9 mouse cellular contexts compared by ENCODE assay signal in genomic region chr8:104042434-104042833, GRCm38 (mm10). TPM values are rescaled to one million over a fixed set of nuclear protein-coding genes. Genes with fewer than 3 reads are reported as not detected.
DNase-seq lines count a peak whose midpoint lies in the region; ATAC-seq and TF ChIP-seq lines count a peak whose summit lies in the region.
"Had no signal": no experiment of that assay in that cellular context is flagged by ENCODE, and none has a peak within 500 bp of the region (broad histone marks: within the 10 kb centered on the region; RNA-seq: fewer than 3 reads in every experiment).

No protein-coding gene starts in this region.

- TF ChIP-seq CTCF in left cerebral cortex, adult 2 months (IDR thresholded peaks at IDR 0.05), result no peak

- peaks cover 9% of the 10 kb centered on the region for H3K4me1 ChIP-seq in heart, embryonic 13.5 days
- H3K4me1 ChIP-seq in embryonic facial prominence, embryonic 11.5 days (ENCODE audit: control insufficient read depth, insufficient read depth, low read length), result no peaks in the 10 kb centered on the region; the same call in 1 of the 2 replicates

- H3K27ac ChIP-seq in heart, embryonic 13.5 days (replicated peaks), result no peak overlapping the region
- no peak overlapping the region for H3K27ac ChIP-seq in embryonic facial prominence, embryonic 11.5 days (replicated peaks; ENCODE audit: low read depth, low read length)
- no peak overlapping the region for H3K27ac ChIP-seq in left cerebral cortex, adult 2 months

- no peaks in the 10 kb centered on the region for H3K9me3 ChIP-seq in heart, embryonic 13.5 days
- no peaks in the 10 kb centered on the region for H3K9me3 ChIP-seq in embryonic facial prominence, embryonic 11.5 days (replicated peaks; ENCODE audit: control insufficient read depth, low read length)

- H3K27me3 ChIP-seq in heart, embryonic 13.5 days (replicated peaks), result no peaks in the 10 kb centered on the region
- H3K27me3 ChIP-seq in embryonic facial prominence, embryonic 11.5 days (ENCODE audit: control insufficient read depth, insufficient read depth, low read length), result no peaks in the 10 kb centered on the region

- intact Hi-C loops in left cerebral cortex, adult 2 months (cut with DNase I), result no loop called here

- H3K4me2 ChIP-seq in heart, embryonic 13.5 days, result peak overlapping the region; percentile 44
- H3K4me2 ChIP-seq in embryonic facial prominence, embryonic 11.5 days (ENCODE audit: low read depth, low read length), result 0 out of 2 replicates have a peak overlapping the region, but pooled peaks have one; percentile 16

- no peak overlapping the region for H3K9ac ChIP-seq in heart, embryonic 13.5 days
- H3K9ac ChIP-seq in embryonic facial prominence, embryonic 11.5 days (replicated peaks; ENCODE audit: low read length), result no peak overlapping the region

- DNase-seq in heart, postnatal 4 days, result no peak
- peak; percentile 35 for DNase-seq in CD4-positive helper T cell, adult 2 months (ENCODE audit: low read depth, low spot score)
- DNase-seq in embryonic facial prominence, embryonic 11.5 days (ENCODE audit: low spot score), result no peak
- DNase-seq in lung, postnatal 4 days, result peak; percentile 61 to 77
- DNase-seq in left cerebral cortex, adult 2 months (ENCODE audit: extremely low spot score in 1 of 2, low spot score in 2 of 2), result no peak
- no peak for DNase-seq in retina, postnatal 1 day
- no peak for DNase-seq in MN1 (ENCODE audit: low spot score)
- DNase-seq: kidney, adult 11 months had no signal

- no peak overlapping the region for H3K4me3 ChIP-seq in heart, embryonic 13.5 days
- no peak overlapping the region for H3K4me3 ChIP-seq in embryonic facial prominence, embryonic 11.5 days (ENCODE audit: low read depth, low read length)
- no peak overlapping the region for H3K4me3 ChIP-seq in left cerebral cortex, adult 2 months

- H3K36me3 ChIP-seq in heart, embryonic 13.5 days, result no peaks in the 10 kb centered on the region
- no peaks in the 10 kb centered on the region for H3K36me3 ChIP-seq in embryonic facial prominence, embryonic 11.5 days (replicated peaks; ENCODE audit: control insufficient read depth, insufficient read depth, low read depth, low read length)

- 14% methylated on average over 8 of the region's 8 CpGs for WGBS in heart, embryonic 13.5 days
- 24% methylated on average over 8 of the region's 8 CpGs for WGBS in embryonic facial prominence, embryonic 11.5 days

- no peak for ATAC-seq in heart, embryonic 13.5 days (ENCODE audit: extremely low read depth, insufficient number of reproducible peaks, low FRiP score, low TSS enrichment)
- ATAC-seq in embryonic facial prominence, embryonic 11.5 days (replicated peaks; ENCODE audit: insufficient number of reproducible peaks, low FRiP score, low TSS enrichment, low read depth), result no peak

RNA-seq across cellular contexts. Expression of gene Cdh5, which starts 59.0 kb away (rescaled TPM):
- polyA plus RNA-seq in heart, embryonic 13.5 days (2015; fragmentation: Nextera tagmentation; extraction: Ambion mirVana), result 47.9 and 49.9 TPM in 2 replicates
- 100 to 1,000 TPM; 260 to 270 TPM for total RNA-seq in heart, postnatal 4 days (2021)
- polyA plus RNA-seq in embryonic facial prominence, embryonic 11.5 days (2014; fragmentation: Nextera tagmentation; extraction: Ambion mirVana), result 19.7 and 22.9 TPM in 2 replicates
- total RNA-seq in left cerebral cortex, adult 2 months (2021), result 10 to 100 TPM; 11.7 to 12.0 TPM

Comparison
In these comparisons a context has a peak if more than half of its experiments do, and no peak if none do; other contexts are left out.
1. DNase-seq: peak in CD4-positive helper T cell, adult 2 months (single experiment) and lung, postnatal 4 days (2 of 2); none in heart, postnatal 4 days (single experiment), embryonic facial prominence, embryonic 11.5 days (single experiment), left cerebral cortex, adult 2 months (0 of 2), retina, postnatal 1 day (single experiment) and MN1 (single experiment).
2. RNA of gene Cdh5, which starts 59.0 kb away (total RNA-seq): 260 to 270 TPM in heart, postnatal 4 days; 11.7 to 12.0 TPM in left cerebral cortex, adult 2 months; every median in the first group is over 10 times any median in the second.